Mouse (Mus musculus) CH12F3 (cell line): ENCODE measurements at regions not wholly inside any gene's neighbourhood (a gene's known extent, or its start where the extent isn't known, plus 50 kb on each side); places are given as distances from the start of the nearest gene placed in this dataset.

Source experiments
- in situ Hi-C: fragments of 300-500 bp; cut with MboI; formaldehyde crosslinking; loops from 2 replicates; pipeline ENCODE4 v1.14.3; 2020; ENCODE audit warnings: low sequenced_read_pairs

DNA sequence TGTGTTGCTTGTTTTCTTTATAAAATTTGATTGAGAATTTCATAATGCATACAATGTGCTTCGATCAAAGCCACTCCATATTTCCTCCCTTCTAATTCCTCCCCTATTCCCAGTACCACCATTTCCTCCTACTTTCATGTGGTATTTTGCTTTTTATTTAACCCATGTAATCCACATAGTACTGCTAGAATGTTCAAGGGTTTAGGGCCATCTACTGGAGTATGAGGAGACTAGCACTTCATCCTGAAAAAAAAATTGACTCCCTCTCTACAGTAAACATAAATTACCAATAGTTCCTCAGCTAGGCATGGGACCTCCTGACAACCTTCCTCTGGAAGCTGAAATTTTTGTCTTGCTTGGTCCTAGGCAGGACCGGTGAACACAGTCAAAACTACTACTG is 163.0 kb downstream of the Gpr165 start:
- in situ Hi-C loops = loop anchor here (25.0 kb wide), 1 partner anchor 864 kb away; no protein-coding TSS in a partner anchor

DNA sequence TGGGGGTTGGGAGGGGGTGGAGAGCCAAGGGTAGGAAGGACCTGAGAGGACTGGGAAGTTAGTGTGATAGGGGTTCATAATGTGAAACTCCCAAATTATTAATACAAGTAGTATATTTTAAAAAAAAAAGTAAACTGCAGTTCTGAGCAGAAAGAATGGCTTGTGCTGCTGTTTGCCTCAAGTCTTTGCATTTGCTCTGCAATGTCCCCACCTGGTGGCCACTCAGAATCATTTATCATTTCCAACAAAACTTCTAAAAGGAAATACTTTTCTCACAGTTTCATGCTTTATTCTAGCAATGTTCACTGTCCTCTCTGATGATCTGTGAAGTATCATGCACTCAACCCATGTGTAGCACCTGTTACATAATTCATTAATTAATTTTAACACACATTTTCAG is 165.5 kb downstream of the Gpr165 start:
- in situ Hi-C loops = loop anchor here (25.0 kb wide), 1 partner anchor 866 kb away; no protein-coding TSS in a partner anchor

DNA sequence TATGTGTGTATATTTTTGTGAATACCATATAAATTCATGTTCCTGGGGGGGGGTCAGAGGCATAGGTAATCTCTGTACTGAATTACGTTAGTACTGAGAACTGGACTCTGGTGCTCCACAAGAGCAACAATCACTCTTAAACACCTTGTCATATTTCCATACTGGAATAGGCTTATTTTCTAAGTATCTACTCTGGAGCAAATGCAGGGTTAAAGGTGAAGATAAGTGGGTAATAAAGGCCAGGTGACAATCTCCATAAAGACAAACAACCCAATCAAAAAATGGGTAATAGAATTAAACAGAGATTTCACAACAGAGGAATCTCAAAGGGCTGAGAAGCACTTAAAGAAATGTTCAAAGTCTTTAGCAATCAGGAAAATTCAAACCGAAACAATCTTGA is 165.9 kb downstream of the Gpr165 start:
- in situ Hi-C loops = loop anchor here (25.0 kb wide), 1 partner anchor 867 kb away; no protein-coding TSS in a partner anchor

DNA sequence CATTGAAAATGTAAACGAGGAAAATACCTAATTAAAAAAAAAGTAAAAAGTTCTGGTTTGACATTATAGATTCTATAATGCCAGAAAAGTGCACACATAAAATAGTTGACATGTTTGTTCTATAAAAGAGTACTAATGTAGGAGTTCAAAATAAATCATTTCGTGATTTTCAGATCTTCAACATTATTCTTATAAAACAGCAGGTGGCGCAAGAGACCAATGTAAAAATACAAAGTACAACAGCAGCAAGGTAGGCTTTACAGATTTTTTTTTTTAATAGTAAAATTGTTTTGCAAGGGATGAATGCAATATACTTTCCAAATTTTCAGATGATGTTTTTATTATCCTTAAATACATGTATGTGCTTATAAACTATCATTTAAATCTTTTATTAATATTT is 171.8 kb upstream of the Pgr15l start:
- in situ Hi-C loops = no loop called here
